Mouse (Mus musculus): Measurements from ENCODE around the gene Cldn17.
A peak's percentile ranks its signal among the peaks of the same experiment; 100 is the strongest.

Gene Cldn17

GRCm38 (mm10) chr16:88506878-88507277, at the start of gene Cldn17:
Cldn17 (minus strand) TSS chr16:88506978.
- DNase-seq (ENCODE audit: low read depth, low spot score) = no peak

GRCm38 (mm10) chr16:88542488-88542887, 35.7 kb upstream of the Cldn17 start:
- DNase-seq (ENCODE audit: low read depth, low spot score) = peak; percentile 61

- DNase-seq (ENCODE audit: low read depth, low spot score) = no peak
Observed at GRCm38 (mm10) chr16:88539841-88540487, 33.2 kb upstream of the Cldn17 start.

GRCm38 (mm10) chr16:88511348-88511747, 4.6 kb upstream of the Cldn17 start:
- DNase-seq (ENCODE audit: low read depth, low spot score) = no peak

GRCm38 (mm10) chr16:88508150-88508549, 1.4 kb upstream of the Cldn17 start:
- no peak for DNase-seq (ENCODE audit: low read depth, low spot score)

GRCm38 (mm10) chr16:88506338-88506737, 440 bp downstream of the Cldn17 start:
- no peak for DNase-seq (ENCODE audit: low read depth, low spot score)

- DNase-seq (ENCODE audit: low read depth, low spot score) = no peak
Observed at GRCm38 (mm10) chr16:88488096-88488495, 18.7 kb downstream of the Cldn17 start.

- DNase-seq (ENCODE audit: low read depth, low spot score) = no peak
Observed at GRCm38 (mm10) chr16:88480011-88480774, 26.6 kb downstream of the Cldn17 start.

- DNase-seq (ENCODE audit: low read depth, low spot score) = no peak
Observed at GRCm38 (mm10) chr16:88463235-88463634, 43.5 kb downstream of the Cldn17 start.

Data from mesoderm, embryonic 11.5 days (tissue).